Mouse (Mus musculus) 416B (cell line): ENCODE results near the gene Crip1.
"Not testable (repeated sequence)": the region's sequence is repeated elsewhere in the genome, so short reads cannot be mapped to it uniquely, and the experiment has no call there.

Source experiments
- DNase-seq: peaks from one replicate; pipeline ENCODE4 v3.0.0; 2011; ENCODE audit warnings: low read depth

Crip1 gene

GRCm38 (mm10) chr12:113185442-113186291, 39.6 kb downstream of the Crip1 start, which contains the start of gene Tmem121:
Tmem121 (plus strand) TSS chr12:113185930.
- DNase-seq: no peak

DNA sequence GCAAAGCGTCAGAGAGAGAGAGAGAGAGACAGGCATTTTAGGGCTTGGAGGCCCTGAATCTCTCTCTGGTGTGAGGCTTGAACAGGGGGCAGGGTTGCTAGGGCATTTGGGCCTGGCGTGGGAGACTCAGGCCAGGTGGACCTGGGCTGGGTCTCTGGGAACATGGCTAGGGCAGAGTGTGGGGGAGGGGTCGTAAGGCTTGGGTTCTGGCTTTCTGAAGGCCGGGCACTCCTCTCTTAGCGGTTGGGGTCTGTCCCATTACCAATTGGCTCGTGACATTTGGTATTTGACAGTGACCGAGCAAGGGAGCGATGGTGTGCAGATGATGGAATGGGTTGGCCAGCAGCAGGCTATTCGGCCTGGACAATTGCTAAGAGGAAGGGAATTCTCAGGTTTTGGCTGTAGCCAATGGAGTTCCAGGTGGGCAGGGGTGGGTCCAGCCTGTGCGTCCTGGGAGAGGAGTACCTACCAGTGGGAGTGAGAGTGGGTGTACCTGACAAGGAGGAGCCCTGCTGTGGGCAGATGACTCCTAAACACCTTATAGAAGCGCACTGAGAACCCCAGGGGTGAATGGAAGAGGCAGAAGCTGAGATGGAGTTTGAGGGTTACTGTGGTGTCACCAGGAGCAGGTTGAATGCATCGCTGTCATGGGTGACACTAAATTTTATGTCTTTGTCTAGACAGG, 40.4 kb downstream of the Crip1 start:
- DNase-seq: no peak

- DNase-seq: no peak
Observed at GRCm38 (mm10) chr12:113187011-113187375, 40.9 kb downstream of the Crip1 start.

GRCm38 (mm10) chr12:113187584-113188295, 41.6 kb downstream of the Crip1 start:
- peak; percentile 36 for DNase-seq

DNA sequence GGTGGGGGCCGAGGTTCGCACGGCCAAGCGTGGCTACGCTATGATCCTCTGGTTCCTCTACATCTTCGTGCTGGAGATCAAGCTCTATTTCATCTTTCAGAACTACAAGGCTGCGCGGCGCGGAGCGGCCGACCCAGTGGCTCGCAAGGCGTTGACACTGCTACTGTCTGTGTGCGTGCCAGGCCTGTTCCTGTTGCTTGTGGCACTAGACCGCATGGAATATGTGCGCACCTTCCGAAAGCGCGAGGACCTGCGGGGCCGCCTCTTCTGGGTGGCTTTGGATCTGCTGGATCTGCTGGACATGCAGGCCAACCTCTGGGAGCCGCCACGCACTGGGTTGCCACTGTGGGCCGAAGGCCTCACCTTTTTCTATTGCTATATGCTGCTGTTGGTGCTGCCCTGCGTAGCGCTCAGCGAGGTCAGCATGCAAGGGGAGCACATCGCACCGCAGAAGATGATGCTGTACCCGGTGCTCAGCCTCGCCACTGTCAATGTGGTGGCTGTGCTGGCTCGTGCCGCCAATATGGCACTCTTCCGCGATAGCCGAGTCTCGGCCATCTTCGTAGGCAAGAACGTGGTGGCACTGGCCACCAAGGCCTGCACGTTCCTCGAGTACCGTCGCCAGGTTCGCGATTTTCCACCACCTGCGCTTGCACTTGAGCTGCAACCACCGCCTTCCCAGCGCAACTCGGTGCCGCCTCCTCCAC, 42.4 kb downstream of the Crip1 start:
- DNase-seq: no peak

GRCm38 (mm10) chr12:113193423-113193822, 47.3 kb downstream of the Crip1 start:
- DNase-seq: no peak

DNA sequence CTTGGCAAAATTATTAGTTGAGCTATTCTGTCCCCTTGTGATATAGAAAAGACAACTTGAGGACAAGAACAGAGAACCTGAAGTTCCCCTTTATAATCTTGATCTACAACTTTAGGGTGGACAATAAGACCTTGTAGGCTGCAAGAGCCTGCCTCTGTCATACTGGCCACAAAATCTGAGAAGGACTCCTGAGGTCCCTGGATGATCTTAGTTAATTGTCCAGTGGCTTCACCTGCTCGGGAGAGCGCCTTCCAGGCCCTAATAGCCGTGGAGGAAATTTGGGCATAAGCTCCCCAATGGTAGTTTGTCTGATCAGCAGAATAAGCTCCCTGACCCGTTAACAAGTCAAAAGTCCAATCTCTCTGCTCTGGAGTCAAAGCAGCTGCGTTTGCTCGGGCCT, 53.0 kb downstream of the Crip1 start:
- DNase-seq: not testable (repeated sequence)

GRCm38 (mm10) chr12:113201301-113201700, 55.2 kb downstream of the Crip1 start:
- no peak for DNase-seq

DNA sequence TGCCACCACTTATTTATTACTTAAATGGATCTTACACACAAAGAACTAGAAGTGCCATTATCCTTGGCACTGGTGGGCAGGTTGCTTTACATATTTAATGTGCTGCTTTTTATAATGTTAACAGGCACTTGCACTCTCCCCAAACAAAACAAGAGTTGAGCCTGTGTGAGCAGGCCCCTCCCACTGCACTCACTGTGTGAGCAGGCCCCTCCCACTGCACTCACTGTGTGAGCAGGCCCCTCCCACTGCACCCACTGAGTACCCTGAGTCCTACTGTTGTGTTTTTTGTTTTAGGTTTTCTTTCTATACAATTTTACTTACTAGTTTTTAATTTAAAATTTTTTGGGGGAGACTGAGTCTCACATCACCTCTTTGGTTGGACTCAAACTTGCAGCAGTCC, 55.9 kb downstream of the Crip1 start:
- DNase-seq: peak; percentile 30
